10 mouse cellular contexts compared by ENCODE assay signal in genomic region chr19:46621236-46622183, GRCm38 (mm10). TPM values are rescaled to one million over a fixed set of nuclear protein-coding genes. Genes with fewer than 3 reads are reported as not detected.
A peak's percentile ranks its signal among the peaks of the same experiment; 100 is the strongest.
DNase-seq lines count a peak whose midpoint lies in the region; ATAC-seq and TF ChIP-seq lines count a peak whose summit lies in the region.
"Had no signal": no experiment of that assay in that cellular context is flagged by ENCODE, and none has a peak within 500 bp of the region (broad histone marks: within the 10 kb centered on the region; RNA-seq: fewer than 3 reads in every experiment).

No protein-coding gene starts in this region.

- H3K9ac ChIP-seq in intestine, embryonic 14.5 days (ENCODE audit: low read length): no peak overlapping the region
- H3K9ac ChIP-seq in intestine, postnatal 0 days (ENCODE audit: low read depth, low read length): no peak overlapping the region
- no peak overlapping the region for H3K9ac ChIP-seq in limb, embryonic 12.5 days (replicated peaks)
- H3K9ac ChIP-seq in stomach, postnatal 0 days (ENCODE audit: low read length): 0 out of 2 replicates have a peak overlapping the region, but pooled peaks have one; percentile 18

- no peak for TF ChIP-seq CTCF in intestine, postnatal 0 days (IDR thresholded peaks at IDR 0.05; ENCODE audit: low read depth)
- TF ChIP-seq CTCF in thymus, adult 2 months (IDR thresholded peaks at IDR 0.05; ENCODE audit: borderline replicate concordance, control insufficient read depth, extremely low read depth, insufficient read depth, low read length, poor library complexity): no peak
- no peak for TF ChIP-seq CTCF in stomach, postnatal 0 days (IDR thresholded peaks at IDR 0.05; ENCODE audit: low read depth)
- TF ChIP-seq CTCF in cerebellum, adult 2 months (IDR thresholded peaks at IDR 0.05; ENCODE audit: borderline replicate concordance, insufficient read depth, low read depth, low read length): no peak

- no peak overlapping the region for H3K27ac ChIP-seq in intestine, embryonic 14.5 days (ENCODE audit: low read depth)
- H3K27ac ChIP-seq in intestine, postnatal 0 days (ENCODE audit: low read depth, low read length): no peak overlapping the region
- H3K27ac ChIP-seq in thymus, adult 2 months (ENCODE audit: control insufficient read depth, insufficient read depth, low read length): peak overlapping the region; percentile 68; the same call in 1 of the 2 replicates
- peak overlapping the region; percentile 90 for H3K27ac ChIP-seq in limb, embryonic 12.5 days
- peak overlapping the region; percentile 89 for H3K27ac ChIP-seq in stomach, postnatal 0 days (replicated peaks)
- no peak overlapping the region for H3K27ac ChIP-seq in cerebellum, adult 2 months (ENCODE audit: insufficient read depth, low read length)

- WGBS in intestine, embryonic 14.5 days: 73% methylated on average over 19 of the region's 19 CpGs
- WGBS in intestine, postnatal 0 days: 75% methylated on average over 19 of the region's 19 CpGs
- WGBS in thymus, adult 2 months: 89% methylated on average over 19 of the region's 19 CpGs
- 70% methylated on average over 19 of the region's 19 CpGs for WGBS in limb, embryonic 12.5 days
- 70% methylated on average over 19 of the region's 19 CpGs for WGBS in stomach, postnatal 0 days
- 56% methylated on average over 19 of the region's 19 CpGs for WGBS in cerebellum, adult 2 months

- no peak overlapping the region for H3K4me2 ChIP-seq in intestine, embryonic 14.5 days (ENCODE audit: low read length)
- H3K4me2 ChIP-seq in intestine, postnatal 0 days (replicated peaks; ENCODE audit: low read depth): no peak overlapping the region
- H3K4me2 ChIP-seq in limb, embryonic 12.5 days: no peak overlapping the region
- H3K4me2 ChIP-seq in stomach, postnatal 0 days (replicated peaks; ENCODE audit: low read depth): no peak overlapping the region

- DNase-seq in intestine, embryonic 14.5 days (ENCODE audit: low spot score): peak; percentile 46
- no peak for DNase-seq in thymus, adult 2 months
- DNase-seq in thymus, postnatal 36 days: no peak
- no peak for DNase-seq in stomach, postnatal 0 days (ENCODE audit: low spot score)
- DNase-seq in cerebellum, adult 2 months: no peak
- DNase-seq: thymus, postnatal 4 days had no signal

- H3K4me3 ChIP-seq in intestine, embryonic 14.5 days (ENCODE audit: low read depth, low read length): no peak overlapping the region
- no peak overlapping the region for H3K4me3 ChIP-seq in intestine, postnatal 0 days (ENCODE audit: low read depth, low read length)
- H3K4me3 ChIP-seq in thymus, adult 2 months (ENCODE audit: control insufficient read depth, insufficient read depth, low read length): no peak overlapping the region
- no peak overlapping the region for H3K4me3 ChIP-seq in limb, embryonic 12.5 days (replicated peaks)
- no peak overlapping the region for H3K4me3 ChIP-seq in stomach, postnatal 0 days (ENCODE audit: low read depth, low read length)
- H3K4me3 ChIP-seq in cerebellum, adult 2 months (replicated peaks; ENCODE audit: insufficient read depth, low read depth, low read length): no peak overlapping the region

- no peaks in the 10 kb centered on the region for H3K27me3 ChIP-seq in intestine, embryonic 14.5 days (replicated peaks; ENCODE audit: control insufficient read depth, insufficient read depth, low read length)
- H3K27me3 ChIP-seq in intestine, postnatal 0 days (replicated peaks; ENCODE audit: control insufficient read depth, insufficient read depth, low read length): no peaks in the 10 kb centered on the region
- no peaks in the 10 kb centered on the region for H3K27me3 ChIP-seq in thymus, adult 2 months (ENCODE audit: control insufficient read depth, insufficient read depth, low read length)
- H3K27me3 ChIP-seq in limb, embryonic 12.5 days: no peaks in the 10 kb centered on the region
- no peaks in the 10 kb centered on the region for H3K27me3 ChIP-seq in stomach, postnatal 0 days (ENCODE audit: control insufficient read depth, insufficient read depth, low read length)
- H3K27me3 ChIP-seq in cerebellum, adult 2 months (ENCODE audit: control insufficient read depth, insufficient read depth, low read length): no peaks in the 10 kb centered on the region

- no peaks in the 10 kb centered on the region for H3K9me3 ChIP-seq in intestine, embryonic 14.5 days (ENCODE audit: control insufficient read depth, low read length)
- no peaks in the 10 kb centered on the region for H3K9me3 ChIP-seq in intestine, postnatal 0 days (ENCODE audit: control insufficient read depth)
- H3K9me3 ChIP-seq in limb, embryonic 12.5 days: no peaks in the 10 kb centered on the region
- no peaks in the 10 kb centered on the region for H3K9me3 ChIP-seq in stomach, postnatal 0 days (ENCODE audit: control insufficient read depth, low read length)
- H3K9me3 ChIP-seq: G1E had no signal

- no peak; the same call in 1 of the 2 replicates for ATAC-seq in intestine, embryonic 14.5 days (replicated peaks; ENCODE audit: low FRiP score, low TSS enrichment, low read depth)
- ATAC-seq in intestine, postnatal 0 days: no peak
- ATAC-seq in limb, embryonic 12.5 days (ENCODE audit: insufficient number of reproducible peaks, insufficient read depth, low FRiP score, low TSS enrichment, low read depth): no peak
- ATAC-seq in stomach, postnatal 0 days (ENCODE audit: low FRiP score, low TSS enrichment): no peak
- ATAC-seq in erythroblast, adult 5-6 weeks (replicated peaks; ENCODE audit: low FRiP score, poor library complexity, severe bottlenecking): no peak

- peaks cover 6% of the 10 kb centered on the region; the same call in 1 of the 2 replicates for H3K36me3 ChIP-seq in intestine, embryonic 14.5 days (ENCODE audit: control insufficient read depth, insufficient read depth, low read length)
- no peaks in the 10 kb centered on the region; the same call in 1 of the 2 replicates for H3K36me3 ChIP-seq in intestine, postnatal 0 days (ENCODE audit: control insufficient read depth, insufficient read depth)
- H3K36me3 ChIP-seq in thymus, adult 2 months (ENCODE audit: control insufficient read depth, insufficient read depth, low read length): no peaks in the 10 kb centered on the region
- peaks cover 25% of the 10 kb centered on the region for H3K36me3 ChIP-seq in limb, embryonic 12.5 days
- no peaks in the 10 kb centered on the region for H3K36me3 ChIP-seq in stomach, postnatal 0 days (ENCODE audit: control insufficient read depth, insufficient read depth, low read length)

- peaks cover 60% of the 10 kb centered on the region for H3K4me1 ChIP-seq in intestine, embryonic 14.5 days (replicated peaks; ENCODE audit: control insufficient read depth, insufficient read depth, low read length)
- H3K4me1 ChIP-seq in intestine, postnatal 0 days (replicated peaks; ENCODE audit: control insufficient read depth, insufficient read depth, low read length): no peaks in the 10 kb centered on the region
- H3K4me1 ChIP-seq in thymus, adult 2 months (replicated peaks; ENCODE audit: control insufficient read depth, insufficient read depth, low read length): peaks cover 56% of the 10 kb centered on the region
- H3K4me1 ChIP-seq in limb, embryonic 12.5 days (replicated peaks): peaks cover 47% of the 10 kb centered on the region
- H3K4me1 ChIP-seq in stomach, postnatal 0 days (replicated peaks; ENCODE audit: control insufficient read depth, insufficient read depth): peaks cover 17% of the 10 kb centered on the region
- peaks cover 43% of the 10 kb centered on the region for H3K4me1 ChIP-seq in cerebellum, adult 2 months (ENCODE audit: control insufficient read depth, insufficient read depth, low read length)

- no peak for TF ChIP-seq EP300 in stomach, postnatal 0 days (optimal IDR thresholded peaks at IDR 0.05)

- no peak for TF ChIP-seq POLR2A in thymus, adult 2 months (IDR thresholded peaks at IDR 0.05; ENCODE audit: control insufficient read depth, extremely low read depth, insufficient read depth, low read length, poor library complexity)
- TF ChIP-seq POLR2A in cerebellum, adult 2 months (IDR thresholded peaks at IDR 0.05; ENCODE audit: borderline replicate concordance, insufficient read depth, low read length): no peak

RNA-seq across cellular contexts. Expression of gene Wbp1l, which starts 22.6 kb away (rescaled TPM):
- polyA plus RNA-seq in intestine, embryonic 14.5 days (2014; fragmentation: Nextera tagmentation; extraction: Ambion mirVana): 39.6 and 40.2 TPM in 2 replicates
- 33.1 and 35.2 TPM in 2 replicates for polyA plus RNA-seq in intestine, postnatal 0 days (2015; fragmentation: Nextera tagmentation; extraction: Ambion mirVana)
- 77.0 and 87.8 TPM in 2 replicates for polyA plus RNA-seq in thymus, adult 2 months (2012; rRNA removed)
- polyA plus RNA-seq in limb, embryonic 12.5 days (2016; fragmentation: Nextera tagmentation; extraction: Ambion mirVana): 48.3 and 48.6 TPM in 2 replicates
- 31.2 and 32.9 TPM in 2 replicates for polyA plus RNA-seq in stomach, postnatal 0 days (2015; fragmentation: Nextera tagmentation; extraction: Ambion mirVana)
- total RNA-seq in erythroblast, adult 5-6 weeks (2015; ENCODE audit: low replicate concordance): 5.2 and 7.9 TPM in 2 replicates
- total RNA-seq in erythroblast, adult 5-6 weeks (2017; ENCODE audit: low replicate concordance): 8.2 and 9.8 TPM in 2 replicates
- 24.9 and 28.3 TPM in 2 replicates for polyA plus RNA-seq in cerebellum, adult 2 months (2012; rRNA removed)

RNA-seq across cellular contexts. Expression of gene Sfxn2, which starts 48.3 kb away (rescaled TPM):
- 18.2 and 19.2 TPM in 2 replicates for polyA plus RNA-seq in intestine, embryonic 14.5 days (2014; fragmentation: Nextera tagmentation; extraction: Ambion mirVana)
- polyA plus RNA-seq in intestine, postnatal 0 days (2015; fragmentation: Nextera tagmentation; extraction: Ambion mirVana): 5.2 and 6.2 TPM in 2 replicates
- 5.6 and 6.5 TPM in 2 replicates for polyA plus RNA-seq in thymus, adult 2 months (2012; rRNA removed)
- polyA plus RNA-seq in limb, embryonic 12.5 days (2016; fragmentation: Nextera tagmentation; extraction: Ambion mirVana): 18.3 and 25.2 TPM in 2 replicates
- polyA plus RNA-seq in stomach, postnatal 0 days (2015; fragmentation: Nextera tagmentation; extraction: Ambion mirVana): 9.4 and 10.0 TPM in 2 replicates
- 1.9 TPM in 2 replicates for total RNA-seq in erythroblast, adult 5-6 weeks (2015; ENCODE audit: low replicate concordance)
- 2.9 and 3.9 TPM in 2 replicates for total RNA-seq in erythroblast, adult 5-6 weeks (2017; ENCODE audit: low replicate concordance)
- 7.0 and 7.7 TPM in 2 replicates for polyA plus RNA-seq in cerebellum, adult 2 months (2012; rRNA removed)

RNA-seq across cellular contexts. Expression of gene Arl3, which starts 48.5 kb away (rescaled TPM):
- 64.3 and 73.9 TPM in 2 replicates for polyA plus RNA-seq in intestine, embryonic 14.5 days (2014; fragmentation: Nextera tagmentation; extraction: Ambion mirVana)
- polyA plus RNA-seq in intestine, postnatal 0 days (2015; fragmentation: Nextera tagmentation; extraction: Ambion mirVana): 21.1 and 25.6 TPM in 2 replicates
- polyA plus RNA-seq in thymus, adult 2 months (2012; rRNA removed): 17.0 and 21.6 TPM in 2 replicates
- 167 and 173 TPM in 2 replicates for polyA plus RNA-seq in limb, embryonic 12.5 days (2016; fragmentation: Nextera tagmentation; extraction: Ambion mirVana)
- polyA plus RNA-seq in stomach, postnatal 0 days (2015; fragmentation: Nextera tagmentation; extraction: Ambion mirVana): 39.6 and 41.6 TPM in 2 replicates
- total RNA-seq in erythroblast, adult 5-6 weeks (2015; ENCODE audit: low replicate concordance): 4.2 and 5.9 TPM in 2 replicates
- 3.2 and 4.2 TPM in 2 replicates for total RNA-seq in erythroblast, adult 5-6 weeks (2017; ENCODE audit: low replicate concordance)
- 205 and 227 TPM in 2 replicates for polyA plus RNA-seq in cerebellum, adult 2 months (2012; rRNA removed)

RNA-seq across cellular contexts. Expression of gene Cyp17a1, which starts 51.5 kb away (rescaled TPM):
- 0.23 TPM in 1 of 2 replicates, not detected in the other for polyA plus RNA-seq in intestine, embryonic 14.5 days (2014; fragmentation: Nextera tagmentation; extraction: Ambion mirVana)
- polyA plus RNA-seq in intestine, postnatal 0 days (2015; fragmentation: Nextera tagmentation; extraction: Ambion mirVana): not detected in 2 replicates
- 0.26 and 0.42 TPM in 2 replicates for polyA plus RNA-seq in thymus, adult 2 months (2012; rRNA removed)
- polyA plus RNA-seq in limb, embryonic 12.5 days (2016; fragmentation: Nextera tagmentation; extraction: Ambion mirVana): 0.15 TPM in 1 of 2 replicates, not detected in the other
- polyA plus RNA-seq in stomach, postnatal 0 days (2015; fragmentation: Nextera tagmentation; extraction: Ambion mirVana): 0.12 TPM in 1 of 2 replicates, not detected in the other
- total RNA-seq in erythroblast, adult 5-6 weeks (2015; ENCODE audit: low replicate concordance): not detected in 2 replicates
- total RNA-seq in erythroblast, adult 5-6 weeks (2017; ENCODE audit: low replicate concordance): not detected in 2 replicates
- 0.06 and 0.08 TPM in 2 replicates for polyA plus RNA-seq in cerebellum, adult 2 months (2012; rRNA removed)
- polyA plus RNA-seq: G1E had no signal

Comparison
In these comparisons a context has a peak if more than half of its experiments do, and no peak if none do; other contexts are left out.
1. H3K27ac ChIP-seq: peak in thymus, adult 2 months (single experiment), limb, embryonic 12.5 days (single experiment) and stomach, postnatal 0 days (single experiment); none in intestine, embryonic 14.5 days (single experiment), intestine, postnatal 0 days (single experiment) and cerebellum, adult 2 months (single experiment).